Comparison of ENCODE assay signal across 12 mouse cellular contexts in genomic region chr17:28418481-28418880, GRCm38 (mm10). TPM values are rescaled to one million over a fixed set of nuclear protein-coding genes. Genes with fewer than 3 reads are reported as not detected.
"Had no signal": no experiment of that assay in that cellular context is flagged by ENCODE, and none has a peak within 500 bp of the region (broad histone marks: within the 10 kb centered on the region; RNA-seq: fewer than 3 reads in every experiment).

No protein-coding gene starts in this region.

RNA-seq across cellular contexts. Expression of gene Tulp1, which starts 53.5 kb away (rescaled TPM):
- total RNA-seq: common myeloid progenitor, adult 5-6 weeks; gastrocnemius, adult 18-20 months; gastrocnemius, adult 8-10 months; gastrocnemius, postnatal 14 days; gastrocnemius, postnatal 25 days; gastrocnemius, postnatal 36 days; granulocyte monocyte progenitor cell, adult 5-6 weeks; heart, adult 18-20 months; heart, adult 2 months; heart, adult 8-10 months had no signal
- polyA plus RNA-seq: cortical plate, adult 2 months; frontal cortex, adult 2 months; heart, adult 2 months had no signal
